Mouse (Mus musculus): Measurements from ENCODE around the gene Gm11492.

DNA sequence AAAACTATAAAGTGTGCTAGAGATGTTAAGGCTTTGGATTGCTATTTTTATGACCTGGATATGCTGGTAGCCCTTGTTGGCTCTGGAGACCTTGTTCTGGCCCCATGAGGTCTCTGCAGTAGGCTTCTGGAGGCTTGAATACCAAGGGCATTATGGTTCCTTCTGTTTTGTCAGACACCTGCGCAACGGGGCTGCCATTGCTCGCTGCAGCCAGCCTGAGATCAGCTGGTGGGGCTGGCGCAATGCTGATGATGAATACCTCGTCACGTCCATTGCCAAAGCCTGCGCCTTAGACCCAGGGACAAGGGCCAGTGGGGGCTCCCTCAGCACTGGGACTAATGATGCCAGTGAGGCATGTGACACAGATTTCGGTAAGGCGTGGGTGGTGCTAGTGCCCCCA is 35.8 kb downstream of the Gm11492 start:
- no peak for TF ChIP-seq CTCF (conservative IDR thresholded peaks at IDR 0.05; ENCODE audit: insufficient read depth, insufficient read length, low read depth, low read length)
- TF ChIP-seq POLR2A (IDR thresholded peaks at IDR 0.05; ENCODE audit: low read depth, low read length): no peak
